Mouse (Mus musculus) cerebellum, adult 2 months (tissue): Measurements from ENCODE around the gene Kcnab3.

ENCODE experiments used
- CTCF ChIP-seq: fragments of 200-500 bp; IDR thresholded peaks from 2 replicates; pipeline ENCODE4 v1.5.1; 2011; ENCODE audit warnings: low read depth, mild to moderate bottlenecking, control low read depth, low read length, moderate library complexity, borderline replicate concordance; ENCODE audit not compliant: insufficient read depth
- POLR2A ChIP-seq: fragments of 200-500 bp; IDR thresholded peaks from 2 replicates; pipeline ENCODE4 v1.6.1; 2011; ENCODE audit warnings: low read length, control low read depth, borderline replicate concordance; ENCODE audit not compliant: insufficient read depth

DNA sequence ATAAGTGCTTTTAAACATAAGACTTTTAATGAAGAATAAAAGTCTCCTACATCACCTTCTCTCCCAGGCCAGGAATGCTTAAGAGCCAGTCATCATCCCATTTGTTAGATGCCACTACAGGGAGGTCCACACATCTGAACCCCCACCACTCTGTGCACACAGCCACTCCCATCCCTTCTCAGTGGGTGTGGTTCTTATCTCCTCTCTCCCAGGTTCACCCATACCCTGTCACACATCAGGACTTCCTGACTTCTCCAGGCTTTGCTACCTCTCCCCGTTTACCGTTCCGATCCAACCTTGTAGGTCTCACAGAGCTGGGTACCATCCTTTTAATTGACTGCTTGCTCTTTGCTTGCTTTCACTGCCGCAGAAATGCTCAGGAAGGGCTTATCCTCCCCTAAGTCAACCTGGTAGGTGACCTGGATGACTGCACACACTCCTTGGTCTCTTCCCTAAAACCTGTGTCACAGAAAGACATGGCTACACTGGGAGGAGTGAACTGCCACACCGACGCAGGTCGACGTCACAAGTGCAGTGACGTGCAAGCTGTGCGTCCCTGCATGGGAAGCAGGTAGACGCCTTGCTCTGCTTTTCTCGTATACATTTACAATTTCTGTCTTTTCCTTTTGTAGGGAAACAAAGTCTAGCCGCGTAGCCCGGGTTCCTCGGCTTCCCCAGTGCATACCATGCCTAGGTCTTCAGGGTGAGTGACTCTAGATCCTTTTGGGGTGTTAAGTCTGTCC, 47.3 kb downstream of the Kcnab3 start:
- TF ChIP-seq CTCF, result no peak
- no peak for TF ChIP-seq POLR2A
